Mouse (Mus musculus): Measurements from ENCODE around the gene Scamp5. TPM values are rescaled to one million over a fixed set of nuclear protein-coding genes. Genes with fewer than 3 reads are reported as not detected.

Scamp5 gene
- polyA plus RNA-seq, 1 experiment, result 353 TPM

DNA sequence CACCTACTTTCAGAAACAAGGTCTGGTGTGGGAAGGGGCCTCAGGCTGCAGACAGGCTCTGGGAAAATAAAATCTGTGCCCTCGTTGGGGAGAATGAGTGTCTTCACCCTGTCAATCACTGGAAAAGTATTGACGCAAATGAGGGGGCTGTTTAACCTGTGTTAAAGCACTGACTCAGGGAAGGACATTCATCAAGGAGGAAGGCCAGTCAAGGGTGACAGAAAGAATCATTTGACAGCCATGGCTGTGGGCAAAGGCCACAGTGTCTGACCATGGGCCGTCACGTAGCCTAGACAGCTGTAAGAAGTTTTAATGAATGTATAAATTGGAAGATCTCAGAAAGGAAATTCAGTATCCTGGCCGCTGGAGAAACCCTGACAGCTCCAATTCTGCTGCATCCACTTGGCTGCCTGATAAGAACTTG lies 46.2 kb downstream of the Scamp5 start:
- Histone ChIP-seq H3K27ac (ENCODE audit: insufficient read depth, low read length) (no peak overlapping the region), H3K27me3 (ENCODE audit: control insufficient read depth, insufficient read depth, low read length) (no peaks in the 10 kb centered on the region), H3K4me3 (replicated peaks; ENCODE audit: insufficient read depth, low read depth, low read length) (no peak overlapping the region), H3K4me1 (ENCODE audit: control insufficient read depth, insufficient read depth, low read length) (peaks cover 25% of the 10 kb centered on the region)
- no peak for DNase-seq
- 91% methylated on average over 5 of the region's 5 CpGs for WGBS
- TF ChIP-seq CTCF (IDR thresholded peaks at IDR 0.05; ENCODE audit: borderline replicate concordance, insufficient read depth, low read depth, low read length) (no peak), POLR2A (IDR thresholded peaks at IDR 0.05; ENCODE audit: borderline replicate concordance, insufficient read depth, low read length) (no peak)

DNA sequence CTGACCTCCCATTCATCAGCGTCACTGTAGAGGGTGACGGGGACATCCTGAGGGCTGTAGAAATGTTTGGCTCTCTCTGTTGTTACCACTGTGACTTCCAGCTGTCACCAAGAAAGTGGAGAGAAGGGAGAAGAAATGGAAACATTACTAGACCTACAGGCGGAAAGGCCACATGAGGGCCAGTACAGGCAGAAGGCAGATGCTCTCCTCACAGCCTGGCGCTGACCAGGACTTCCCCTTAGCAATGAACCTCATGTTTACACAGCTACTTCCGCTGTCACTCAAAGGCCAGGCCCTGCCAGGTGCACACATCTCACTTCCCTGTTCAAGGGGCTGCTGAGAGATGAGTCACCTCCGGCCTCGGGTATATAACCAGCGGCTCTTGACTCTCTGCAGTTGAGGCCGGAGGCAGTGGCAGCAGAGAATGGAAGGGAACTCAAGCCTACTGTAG lies 46.7 kb downstream of the Scamp5 start:
- 87% methylated on average over 9 of the region's 9 CpGs for WGBS
- H3K27ac ChIP-seq (ENCODE audit: insufficient read depth, low read length), result no peak overlapping the region; the same call in 1 of the 2 replicates
- DNase-seq, result no peak
- peaks cover 26% of the 10 kb centered on the region for H3K4me1 ChIP-seq (ENCODE audit: control insufficient read depth, insufficient read depth, low read length)
- TF ChIP-seq CTCF (IDR thresholded peaks at IDR 0.05; ENCODE audit: borderline replicate concordance, insufficient read depth, low read depth, low read length) (no peak), POLR2A (IDR thresholded peaks at IDR 0.05; ENCODE audit: borderline replicate concordance, insufficient read depth, low read length) (no peak)
- H3K4me3 ChIP-seq (replicated peaks; ENCODE audit: insufficient read depth, low read depth, low read length), result no peak overlapping the region
- no peaks in the 10 kb centered on the region for H3K27me3 ChIP-seq (ENCODE audit: control insufficient read depth, insufficient read depth, low read length)

DNA sequence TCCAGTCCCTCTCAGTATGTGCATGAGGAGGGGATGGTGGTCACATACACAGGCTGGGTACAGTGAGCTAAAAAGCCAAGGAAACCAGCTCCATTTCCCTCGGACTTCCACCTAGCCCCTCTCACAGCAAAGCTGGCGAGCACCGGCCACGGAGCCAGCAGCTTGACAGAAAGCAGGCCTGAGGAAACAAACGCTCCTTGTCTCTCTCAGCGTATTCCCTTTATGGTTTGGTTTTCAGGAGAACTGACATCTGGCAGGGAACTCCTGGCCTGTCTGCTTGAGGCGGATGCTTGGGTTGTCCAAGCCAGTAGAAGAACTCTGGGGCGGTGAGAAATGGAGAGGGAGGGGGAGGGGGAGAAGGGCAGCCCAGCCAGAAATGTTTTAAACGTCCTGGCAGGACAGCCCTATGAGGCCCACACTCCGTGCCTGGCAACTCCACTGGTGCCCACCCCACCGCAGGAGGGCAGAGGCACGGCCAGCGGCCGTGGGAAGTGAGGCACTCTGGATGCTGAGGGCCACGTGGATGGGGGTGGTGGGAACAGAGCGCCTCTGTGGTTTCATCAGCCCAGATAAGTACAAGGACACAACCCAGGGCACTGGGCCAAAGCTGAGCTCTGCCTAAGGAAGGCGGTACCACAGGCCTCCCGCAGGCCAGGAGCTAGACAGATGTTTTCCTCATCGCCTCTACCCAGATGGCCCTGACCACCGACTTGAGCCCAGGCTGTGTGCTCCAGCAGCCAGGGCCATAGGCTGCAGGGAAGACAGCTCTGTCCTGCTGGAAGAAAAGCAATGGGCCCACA lies 47.3 kb downstream of the Scamp5 start:
- DNase-seq, result peak; percentile 43 to 63
- H3K4me3 ChIP-seq (replicated peaks; ENCODE audit: insufficient read depth, low read depth, low read length), result no peak overlapping the region
- H3K27me3 ChIP-seq (ENCODE audit: control insufficient read depth, insufficient read depth, low read length), result no peaks in the 10 kb centered on the region
- 67% methylated on average over 20 of the region's 20 CpGs for WGBS
- H3K4me1 ChIP-seq (ENCODE audit: control insufficient read depth, insufficient read depth, low read length), result peaks cover 26% of the 10 kb centered on the region
- H3K27ac ChIP-seq (ENCODE audit: insufficient read depth, low read length), result no peak overlapping the region; the same call in 1 of the 2 replicates
- no peak for TF ChIP-seq CTCF (IDR thresholded peaks at IDR 0.05; ENCODE audit: borderline replicate concordance, insufficient read depth, low read depth, low read length)
- TF ChIP-seq POLR2A (IDR thresholded peaks at IDR 0.05; ENCODE audit: borderline replicate concordance, insufficient read depth, low read length), result no peak

DNA sequence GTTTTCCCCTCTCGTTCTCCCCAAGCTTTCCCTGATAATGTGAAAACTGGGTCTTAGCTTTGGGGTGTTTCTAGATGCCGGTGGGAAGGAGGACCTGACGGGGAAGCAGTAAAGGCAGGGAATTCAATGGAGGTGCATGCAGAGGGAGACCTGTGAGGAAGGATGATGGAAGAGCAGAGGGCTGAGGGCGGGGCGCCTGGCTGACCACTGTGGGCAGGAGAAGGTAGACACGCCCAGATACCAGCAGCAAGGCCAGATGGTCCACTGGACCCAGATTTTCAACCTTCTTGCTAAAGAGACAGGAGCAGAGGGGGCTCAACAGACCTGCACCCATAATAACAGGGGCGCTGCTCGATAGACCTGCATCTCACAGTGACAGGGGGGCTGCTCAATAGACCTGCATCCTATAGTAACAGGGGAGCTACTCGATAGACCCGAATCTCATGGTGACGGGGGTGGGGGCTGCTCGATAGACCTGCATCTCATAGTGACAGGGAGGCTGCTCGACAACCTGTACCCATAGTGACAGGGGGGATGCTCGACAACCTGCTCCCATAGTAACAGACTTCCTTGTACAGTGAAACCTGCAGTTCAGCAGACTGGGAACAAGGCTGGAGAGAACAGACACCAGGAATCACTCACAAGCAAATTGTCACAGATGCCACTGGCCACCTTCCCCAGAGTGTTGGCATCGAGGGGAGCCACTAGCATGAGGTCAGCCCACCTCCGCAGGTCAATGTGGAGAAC lies 48.2 kb downstream of the Scamp5 start:
- TF ChIP-seq POLR2A (IDR thresholded peaks at IDR 0.05; ENCODE audit: borderline replicate concordance, insufficient read depth, low read length) (no peak), CTCF (IDR thresholded peaks at IDR 0.05; ENCODE audit: borderline replicate concordance, insufficient read depth, low read depth, low read length) (no peak)
- H3K4me1 ChIP-seq (ENCODE audit: control insufficient read depth, insufficient read depth, low read length), result peaks cover 26% of the 10 kb centered on the region
- no peak overlapping the region for H3K4me3 ChIP-seq (replicated peaks; ENCODE audit: insufficient read depth, low read depth, low read length)
- no peaks in the 10 kb centered on the region for H3K27me3 ChIP-seq (ENCODE audit: control insufficient read depth, insufficient read depth, low read length)
- peak in 1 of 2 experiments; percentile 5 for DNase-seq
- no peak overlapping the region for H3K27ac ChIP-seq (ENCODE audit: insufficient read depth, low read length)
- WGBS, result 87% methylated on average over 16 of the region's 16 CpGs

DNA sequence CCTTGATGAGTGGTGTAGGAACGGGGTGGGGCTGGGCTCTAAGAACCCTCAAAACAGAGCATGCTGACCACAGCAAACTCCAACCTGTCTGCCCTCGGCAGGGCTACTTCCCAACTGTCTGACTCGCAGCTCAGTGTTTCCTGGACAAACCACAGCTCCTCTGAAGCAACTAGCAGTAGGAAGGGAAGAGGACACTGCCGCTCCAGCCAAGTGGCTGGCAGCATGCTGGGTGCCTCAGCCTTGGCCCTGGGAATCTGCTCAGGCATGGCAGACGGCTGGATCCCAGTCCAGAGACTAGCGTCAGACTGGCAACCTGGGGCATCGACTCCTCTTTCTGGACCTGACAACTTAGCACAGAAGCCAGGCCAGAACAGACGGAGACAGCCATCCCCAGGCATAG lies 50.5 kb downstream of the Scamp5 start:
- peak; percentile 86 to 94 for DNase-seq
- H3K27ac ChIP-seq (ENCODE audit: insufficient read depth, low read length), result no peak overlapping the region
- TF ChIP-seq POLR2A (IDR thresholded peaks at IDR 0.05; ENCODE audit: borderline replicate concordance, insufficient read depth, low read length), result no peak
- TF ChIP-seq CTCF (IDR thresholded peaks at IDR 0.05; ENCODE audit: borderline replicate concordance, insufficient read depth, low read depth, low read length), result no peak
- no peaks in the 10 kb centered on the region for H3K27me3 ChIP-seq (ENCODE audit: control insufficient read depth, insufficient read depth, low read length)
- H3K4me1 ChIP-seq (ENCODE audit: control insufficient read depth, insufficient read depth, low read length), result peaks cover 26% of the 10 kb centered on the region
- no peak overlapping the region for H3K4me3 ChIP-seq (replicated peaks; ENCODE audit: insufficient read depth, low read depth, low read length)
- WGBS, result 9% methylated on average over 8 of the region's 8 CpGs

DNA sequence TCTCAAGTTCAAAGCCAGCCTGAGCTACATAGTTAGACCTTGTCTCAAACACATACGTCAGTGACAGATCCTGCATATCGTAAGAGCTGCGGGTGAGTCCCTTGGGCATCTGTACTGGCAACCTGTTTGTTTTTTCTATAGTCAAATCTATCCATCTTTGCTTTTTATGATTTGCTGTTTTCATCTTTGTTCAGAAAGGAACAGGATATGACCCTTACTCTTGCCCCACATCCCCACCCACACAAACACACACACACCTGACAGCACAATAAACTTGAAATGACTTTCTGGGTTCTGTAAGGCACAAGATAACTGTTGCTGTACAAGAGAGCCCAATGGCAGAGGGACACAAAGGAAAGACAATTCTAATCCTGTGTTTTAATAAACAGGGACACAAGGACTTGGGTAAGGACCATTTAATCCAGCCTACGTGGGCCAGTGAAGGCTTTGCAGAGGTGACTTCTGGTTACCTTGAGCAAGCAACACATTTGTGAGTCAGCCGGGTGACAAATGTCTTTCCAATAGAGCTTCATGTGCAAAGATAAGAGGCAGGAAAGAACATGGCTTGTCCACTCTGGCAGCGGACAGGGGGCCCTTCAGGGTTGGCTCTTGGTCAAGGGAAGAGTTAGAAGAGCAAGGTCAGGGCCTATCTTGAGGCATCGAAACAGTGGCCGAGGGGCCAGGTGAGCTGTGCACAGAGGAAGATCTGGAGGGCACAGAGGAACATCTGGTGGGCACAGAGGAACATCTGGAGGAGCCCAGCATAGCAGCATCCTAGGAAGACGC lies 60.5 kb downstream of the Scamp5 start:
- no peak for DNase-seq
- 96% methylated on average over 9 of the region's 9 CpGs for WGBS
- TF ChIP-seq POLR2A (IDR thresholded peaks at IDR 0.05; ENCODE audit: borderline replicate concordance, insufficient read depth, low read length) (no peak), CTCF (IDR thresholded peaks at IDR 0.05; ENCODE audit: borderline replicate concordance, insufficient read depth, low read depth, low read length) (no peak)

DNA sequence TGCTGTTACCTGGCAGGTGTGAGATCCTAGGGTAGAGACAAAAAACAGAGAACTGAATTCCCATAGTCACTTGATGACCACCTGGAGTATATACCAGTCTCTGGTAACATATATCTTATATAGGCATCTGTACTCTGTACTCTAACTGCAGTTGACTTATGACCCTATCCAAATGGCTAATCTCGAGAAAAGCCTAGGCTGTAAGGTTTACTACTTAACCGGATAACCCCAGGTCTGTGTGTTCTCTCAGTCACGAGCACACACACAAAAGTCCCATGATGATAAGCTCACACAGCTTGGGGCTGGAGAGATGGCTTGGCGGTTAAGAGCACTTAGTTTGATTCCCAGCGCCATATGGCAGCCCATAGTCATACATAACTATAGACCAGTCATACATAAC lies 61.5 kb downstream of the Scamp5 start:
- H3K27ac ChIP-seq (ENCODE audit: insufficient read depth, low read length), result no peak overlapping the region
- DNase-seq, result no peak
- TF ChIP-seq CTCF (IDR thresholded peaks at IDR 0.05; ENCODE audit: borderline replicate concordance, insufficient read depth, low read depth, low read length), result no peak
- no peak for TF ChIP-seq POLR2A (IDR thresholded peaks at IDR 0.05; ENCODE audit: borderline replicate concordance, insufficient read depth, low read length)
- H3K4me1 ChIP-seq (ENCODE audit: control insufficient read depth, insufficient read depth, low read length), result no peaks in the 10 kb centered on the region
- H3K27me3 ChIP-seq (ENCODE audit: control insufficient read depth, insufficient read depth, low read length), result no peaks in the 10 kb centered on the region
- H3K4me3 ChIP-seq (replicated peaks; ENCODE audit: insufficient read depth, low read depth, low read length), result no peak overlapping the region
- 91% methylated on average over 5 of the region's 5 CpGs for WGBS

More for the DNA sequence above, 60.5 kb downstream of the Scamp5 start:
- Histone ChIP-seq H3K4me1 (ENCODE audit: control insufficient read depth, insufficient read depth, low read length) (no peaks in the 10 kb centered on the region), H3K4me3 (replicated peaks; ENCODE audit: insufficient read depth, low read depth, low read length) (no peak overlapping the region), H3K27me3 (ENCODE audit: control insufficient read depth, insufficient read depth, low read length) (no peaks in the 10 kb centered on the region), H3K27ac (ENCODE audit: insufficient read depth, low read length) (no peak overlapping the region)

Data from cerebellum, adult 2 months (tissue).